Mouse (Mus musculus) olfactory bulb, adult 2 months (tissue): ENCODE measurements around the gene Slitrk5. TPM values are rescaled to one million over a fixed set of nuclear protein-coding genes. Genes with fewer than 3 reads are reported as not detected.

Source experiments
- H3K27ac ChIP-seq: fragments of 200-500 bp; 2 replicates; pipeline ENCODE4 v1.5.1; 2012; ENCODE audit warnings: low read depth, low read length; ENCODE audit not compliant: insufficient read depth
- H3K4me1 ChIP-seq: fragments of 200-500 bp; 2 replicates; pipeline ENCODE4 v1.6.1; 2012; ENCODE audit warnings: low read length; ENCODE audit not compliant: control insufficient read depth, insufficient read depth
- H3K4me3 ChIP-seq: fragments of 200-500 bp; 2 replicates; pipeline ENCODE4 v1.5.1; 2012; ENCODE audit warnings: mild to moderate bottlenecking, low read depth, low read length, moderate library complexity; ENCODE audit not compliant: insufficient read depth
- CTCF ChIP-seq: fragments of 200-500 bp; IDR thresholded peaks from 2 replicates; pipeline ENCODE4 v1.5.1; 2012; ENCODE audit warnings: low read depth, mild to moderate bottlenecking, low read length, moderate library complexity; ENCODE audit not compliant: insufficient read depth
- POLR2A ChIP-seq: fragments of 200-500 bp; IDR thresholded peaks from 2 replicates; pipeline ENCODE4 v1.6.1; 2012; ENCODE audit warnings: mild to moderate bottlenecking, low read depth, low read length, moderate library complexity; ENCODE audit not compliant: insufficient read depth
- WGBS: fragments of 180-500 bp; shearing (Covaris S2); methylation state at CpG from one replicate; pipeline ENCODE4 v1.1.7; 2018; 5-methylcytosine and 5-hydroxymethylcytosine counted together
- polyA plus RNA-seq: library from polyadenylated mRNA; stranded (reverse); fragments of >200 nt; gene quantifications from 2 replicates; pipeline ENCODE4 v1.2.4, GENCODE M21; 2012; ENCODE audit warnings: low replicate concordance; ENCODE audit not compliant: missing spikeins, insufficient read depth, insufficient read length

The Slitrk5 gene
- polyA plus RNA-seq = not detected in 2 replicates

- under 1% methylated on average over 22 of the region's 22 CpGs for WGBS
- H3K27ac ChIP-seq = peak within 1 kb of the TSS; percentile 93
- H3K4me3 ChIP-seq = peak within 1 kb of the TSS; percentile 88
- TF ChIP-seq CTCF (peak; percentile 93), POLR2A (no peak; the same call in 1 of the 2 replicates)
- H3K4me1 ChIP-seq = peaks cover 6% of the 10 kb centered on the region; the same call in 1 of the 2 replicates
Observed at GRCm38 (mm10) chr14:111674664-111675147, at the start of gene Slitrk5. Slitrk5 (plus strand) TSS chr14:111675097.

- Histone ChIP-seq H3K27ac (no peak overlapping the region), H3K4me3 (no peak overlapping the region)
- TF ChIP-seq POLR2A (no peak), CTCF (no peak)
Observed at GRCm38 (mm10) chr14:111672942-111673341, 2.0 kb upstream of the Slitrk5 start.

GRCm38 (mm10) chr14:111675211-111676165 lies 591 bp downstream of the Slitrk5 start:
- Histone ChIP-seq H3K4me1 (peaks cover 14% of the 10 kb centered on the region), H3K4me3 (peak overlapping the region; percentile 88), H3K27ac (peak overlapping the region; percentile 93)
- TF ChIP-seq POLR2A = peak; percentile 30; the same call in 1 of the 2 replicates
- no peak for TF ChIP-seq CTCF
- 1% methylated on average over 83 of the region's 94 CpGs for WGBS

More at GRCm38 (mm10) chr14:111672942-111673341, 2.0 kb upstream of the Slitrk5 start:
- H3K4me1 ChIP-seq = peaks cover 2% of the 10 kb centered on the region; the same call in 1 of the 2 replicates
- WGBS = 36% methylated on average over 1 of the region's 1 CpGs

GRCm38 (mm10) chr14:111676166-111676581 lies 1.3 kb downstream of the Slitrk5 start:
- Histone ChIP-seq H3K4me3 (peak overlapping the region; percentile 88), H3K27ac (peak overlapping the region; percentile 89), H3K4me1 (peaks cover 21% of the 10 kb centered on the region)
- TF ChIP-seq POLR2A = no peak
- TF ChIP-seq CTCF = no peak
- WGBS = under 1% methylated on average over 19 of the region's 19 CpGs

GRCm38 (mm10) chr14:111676851-111677291 lies 2.0 kb downstream of the Slitrk5 start:
- peak overlapping the region; percentile 88 for H3K4me3 ChIP-seq
- H3K4me1 ChIP-seq = peaks cover 24% of the 10 kb centered on the region
- WGBS = under 1% methylated on average over 18 of the region's 18 CpGs
- TF ChIP-seq CTCF (no peak), POLR2A (no peak)
- no peak overlapping the region for H3K27ac ChIP-seq

- Histone ChIP-seq H3K4me3 (peak overlapping the region; percentile 88), H3K4me1 (peaks cover 24% of the 10 kb centered on the region), H3K27ac (no peak overlapping the region)
- 6% methylated on average over 17 of the region's 17 CpGs for WGBS
- TF ChIP-seq CTCF (no peak), POLR2A (no peak)
Observed at GRCm38 (mm10) chr14:111677361-111678070, 2.6 kb downstream of the Slitrk5 start.

GRCm38 (mm10) chr14:111680271-111680670 lies 5.4 kb downstream of the Slitrk5 start:
- H3K4me3 ChIP-seq = no peak overlapping the region
- H3K4me1 ChIP-seq = peaks cover 22% of the 10 kb centered on the region
- H3K27ac ChIP-seq = 0 out of 2 replicates have a peak overlapping the region, but pooled peaks have one; percentile 44
- 86% methylated on average over 8 of the region's 8 CpGs for WGBS
- TF ChIP-seq POLR2A (no peak), CTCF (no peak)

GRCm38 (mm10) chr14:111681092-111681708 lies 6.3 kb downstream of the Slitrk5 start:
- peaks cover 22% of the 10 kb centered on the region for H3K4me1 ChIP-seq
- 1% methylated on average over 38 of the region's 38 CpGs for WGBS
- TF ChIP-seq CTCF (no peak), POLR2A (no peak)
- H3K27ac ChIP-seq = peak overlapping the region; percentile 44
- peak overlapping the region; percentile 48 for H3K4me3 ChIP-seq
